Mouse (Mus musculus) megakaryocyte progenitor cell, adult 5-6 weeks (primary cell): ENCODE measurements around the gene Gm7030. TPM values are rescaled to one million over a fixed set of nuclear protein-coding genes. Genes with fewer than 3 reads are reported as not detected.
A peak's percentile ranks its signal among the peaks of the same experiment; 100 is the strongest.
"Not testable (repeated sequence)": the region's sequence is repeated elsewhere in the genome, so short reads cannot be mapped to it uniquely, and the experiment has no call there.

Source experiments
- ATAC-seq: replicated peaks from 2 replicates; pipeline ENCODE4 v1.8.0; 2016; ENCODE audit warnings: mild to moderate bottlenecking, moderate TSS enrichment, inconsistent platforms; ENCODE audit not compliant: poor library complexity
- total RNA-seq, 2 experiments: library from RNA; stranded (forward) in 1 of 2; stranded (reverse) in 1 of 2; fragments of 157-497, 149-512 nt in 1 of 2; fragments of 200-1000 nt in 1 of 2; gene quantifications; 2 replicates each; pipeline versions ENCODE4 v1.2.3 to v1.2.4; 2015 to 2017

Gm7030 gene
- total RNA-seq, 2 experiments from 2014 or later = not detected

DNA sequence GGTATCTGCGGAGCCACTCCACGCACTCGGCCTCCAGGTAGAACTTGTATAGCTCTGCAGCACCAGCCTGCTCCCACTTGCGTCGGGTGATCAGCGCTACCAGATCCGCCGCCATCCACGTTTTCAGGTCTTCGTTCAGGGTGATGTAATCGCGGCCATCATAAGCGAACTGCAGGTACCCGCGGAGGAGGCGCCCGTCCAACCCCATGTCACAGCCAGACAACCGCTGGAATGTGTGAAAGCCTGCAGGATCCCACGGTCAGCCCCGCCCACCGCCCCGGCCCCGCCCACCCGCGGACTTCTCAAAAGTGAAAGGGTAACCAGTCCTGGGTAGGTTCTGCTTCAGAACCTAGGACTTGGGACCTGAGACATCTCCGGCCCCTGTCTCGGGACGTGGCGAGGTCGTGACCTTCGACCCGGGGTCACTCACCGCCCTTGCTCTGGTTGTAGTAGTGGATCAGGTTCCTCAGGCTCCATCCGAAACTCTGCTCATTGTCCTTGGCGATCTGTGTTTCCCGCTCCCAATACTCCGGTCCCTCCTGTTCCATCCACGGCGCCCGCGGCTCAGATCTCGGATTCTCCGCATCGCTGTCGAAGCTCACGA lies 45.9 kb downstream of the Gm7030 start:
- peak; percentile 75 for ATAC-seq

DNA sequence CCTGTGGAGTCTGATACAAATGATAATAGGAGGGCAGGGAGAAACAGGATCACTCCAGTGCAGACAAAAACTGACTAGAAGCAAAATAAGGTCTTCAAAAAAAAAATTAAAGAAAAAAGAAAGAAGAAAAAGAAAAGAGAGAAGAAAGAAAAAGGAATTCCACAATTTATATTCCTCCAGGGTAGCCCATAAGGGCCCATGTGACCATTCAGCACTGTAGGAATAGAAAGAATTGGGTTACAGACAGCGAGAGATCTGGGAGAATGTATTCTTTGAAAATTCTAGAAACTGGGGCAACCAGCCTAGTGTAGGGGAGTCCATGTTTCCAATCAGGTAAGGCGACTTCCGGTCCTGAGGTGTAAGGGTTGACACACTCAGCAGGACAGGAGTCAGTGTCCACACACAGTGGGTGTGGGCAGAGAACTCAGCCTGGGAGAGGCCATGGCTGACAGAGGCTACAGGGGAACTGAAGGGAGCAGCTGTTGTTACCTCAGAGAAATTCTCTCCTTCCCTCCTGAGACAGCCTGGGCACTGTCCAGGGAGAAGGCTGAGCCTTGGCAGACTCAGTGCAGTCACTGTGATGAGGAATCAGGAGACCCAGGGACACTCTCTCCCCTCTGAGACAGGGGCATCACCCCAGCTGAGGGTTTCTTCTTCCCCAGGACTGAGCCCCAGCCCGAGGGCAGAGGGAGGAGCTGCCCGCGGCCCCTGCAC lies 46.5 kb downstream of the Gm7030 start:
- ATAC-seq = not testable (repeated sequence)

DNA sequence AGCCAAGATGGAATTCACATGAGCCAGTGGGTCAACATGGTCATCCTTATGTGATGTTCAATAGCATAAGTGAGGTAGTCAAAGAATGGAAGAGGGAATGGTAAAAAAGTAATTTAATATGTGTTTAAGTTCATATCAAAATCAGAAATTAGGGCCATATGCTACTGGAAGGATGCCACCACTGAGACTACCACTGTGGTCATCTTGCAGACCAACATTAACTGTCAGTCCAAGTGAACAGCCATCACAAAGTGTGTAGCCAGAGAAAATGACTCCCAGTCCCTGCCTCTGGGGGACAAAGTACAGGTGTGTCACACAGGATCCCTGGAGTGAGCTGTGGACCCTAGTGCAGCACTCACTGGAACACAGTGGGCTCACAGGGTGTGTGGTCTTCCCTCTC lies 47.3 kb downstream of the Gm7030 start:
- not testable (repeated sequence) for ATAC-seq

DNA sequence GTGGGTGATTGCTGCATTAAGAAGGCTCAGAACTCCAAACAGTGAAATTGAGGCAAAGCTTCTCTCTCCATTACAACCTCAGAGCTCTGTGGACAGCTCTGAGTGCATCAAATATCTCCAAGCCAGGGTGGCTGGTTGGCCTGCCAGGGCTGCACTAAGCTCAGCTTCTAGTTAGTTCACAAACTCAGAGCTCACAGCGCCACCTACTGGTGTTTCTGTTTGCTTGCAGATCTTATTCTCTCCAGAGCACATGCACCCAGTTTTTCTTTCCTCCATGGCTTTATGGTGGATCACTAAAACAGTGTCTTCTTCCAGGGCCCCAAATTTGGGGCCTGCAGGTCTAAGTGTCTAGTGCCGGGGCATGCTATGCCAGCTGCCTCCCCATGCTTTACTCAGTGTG lies 68.4 kb downstream of the Gm7030 start:
- ATAC-seq = peak; percentile 85

Other genes with a start within 250 kb of the Gm7030 start
- 100 and 110 TPM in 2 replicates for gene Dhx16, start 249.6 kb downstream of the Gm7030 start, total RNA-seq (2015)
- 78.2 and 82.0 TPM in 2 replicates for gene Dhx16, start 249.6 kb downstream of the Gm7030 start, total RNA-seq (2017)
- 38.8 and 51.8 TPM in 2 replicates for gene 2310061I04Rik, start 232.0 kb downstream of the Gm7030 start, total RNA-seq (2015)
- gene 2310061I04Rik, start 232.0 kb downstream of the Gm7030 start, total RNA-seq (2017) = 4.5 and 7.5 TPM in 2 replicates
- gene Atat1, start 219.3 kb downstream of the Gm7030 start, total RNA-seq (2015) = 6.0 and 8.8 TPM in 2 replicates
- 4.6 and 10.7 TPM in 2 replicates for gene Atat1, start 219.3 kb downstream of the Gm7030 start, total RNA-seq (2017)
- 96.2 and 142 TPM in 2 replicates for gene Mrps18b, start 213.0 kb downstream of the Gm7030 start, total RNA-seq (2015)
- 68.3 and 76.4 TPM in 2 replicates for gene Mrps18b, start 213.0 kb downstream of the Gm7030 start, total RNA-seq (2017)
- gene Ppp1r10, start 213.0 kb downstream of the Gm7030 start, total RNA-seq (2015) = 75.7 and 80.1 TPM in 2 replicates
- gene Ppp1r10, start 213.0 kb downstream of the Gm7030 start, total RNA-seq (2017) = 121 and 126 TPM in 2 replicates
- 46.1 and 50.1 TPM in 2 replicates for gene Abcf1, start 159.7 kb downstream of the Gm7030 start, total RNA-seq (2015)
- gene Abcf1, start 159.7 kb downstream of the Gm7030 start, total RNA-seq (2017) = 150 and 251 TPM in 2 replicates
- 10.0 and 12.4 TPM in 2 replicates for gene Gnl1, start 149.6 kb downstream of the Gm7030 start, total RNA-seq (2015)
- gene Gnl1, start 149.6 kb downstream of the Gm7030 start, total RNA-seq (2017) = 18.5 and 27.3 TPM in 2 replicates
- gene Prr3, start 149.2 kb downstream of the Gm7030 start, total RNA-seq (2015) = 18.5 and 20.3 TPM in 2 replicates
- 11.9 and 13.3 TPM in 2 replicates for gene Prr3, start 149.2 kb downstream of the Gm7030 start, total RNA-seq (2017)
- 2.5 and 2.7 TPM in 2 replicates for gene H2-T24, start 108.9 kb downstream of the Gm7030 start, total RNA-seq (2015)
- gene H2-T24, start 108.9 kb downstream of the Gm7030 start, total RNA-seq (2017) = 12.6 and 13.0 TPM in 2 replicates
- 57.1 and 77.2 TPM in 2 replicates for gene H2-T23, start 96.6 kb downstream of the Gm7030 start, total RNA-seq (2015)
- 65.6 and 67.5 TPM in 2 replicates for gene H2-T23, start 96.6 kb downstream of the Gm7030 start, total RNA-seq (2017)
- 31.2 and 31.9 TPM in 2 replicates for gene H2-T22, start 86.7 kb downstream of the Gm7030 start, total RNA-seq (2015)
- gene H2-T22, start 86.7 kb downstream of the Gm7030 start, total RNA-seq (2017) = 37.9 and 39.7 TPM in 2 replicates
- gene Gm6034, start 86.5 kb downstream of the Gm7030 start, total RNA-seq (2015) = not detected in 2 replicates
- gene Gm6034, start 86.5 kb downstream of the Gm7030 start, total RNA-seq (2017) = not detected in 2 replicates
- not detected in 2 replicates for gene Gm11127, start 71.1 kb downstream of the Gm7030 start, total RNA-seq (2015)
- not detected in 2 replicates for gene Gm11127, start 71.1 kb downstream of the Gm7030 start, total RNA-seq (2017)
- gene Gm19684, start 7.7 kb downstream of the Gm7030 start, total RNA-seq (2015) = 0.35 and 0.71 TPM in 2 replicates
- gene Gm19684, start 7.7 kb downstream of the Gm7030 start, total RNA-seq (2017) = not detected in 2 replicates
- not detected in 2 replicates for gene Gm8909, start 39.1 kb upstream of the Gm7030 start, total RNA-seq (2015)
- not detected in 2 replicates for gene Gm8909, start 39.1 kb upstream of the Gm7030 start, total RNA-seq (2017)
- not detected in 2 replicates for gene H2-T3, start 60.9 kb upstream of the Gm7030 start, total RNA-seq (2015)
- not detected in 2 replicates for gene H2-T3, start 60.9 kb upstream of the Gm7030 start, total RNA-seq (2017)
- gene Rpp21, start 128.6 kb upstream of the Gm7030 start, total RNA-seq (2015) = 48.6 and 56.3 TPM in 2 replicates
- 25.9 and 50.6 TPM in 2 replicates for gene Rpp21, start 128.6 kb upstream of the Gm7030 start, total RNA-seq (2017)
- gene Trim39, start 142.8 kb upstream of the Gm7030 start, total RNA-seq (2015) = 13.2 and 14.1 TPM in 2 replicates
- gene Trim39, start 142.8 kb upstream of the Gm7030 start, total RNA-seq (2017) = 15.3 and 16.3 TPM in 2 replicates
- gene H2-M10.2, start 157.1 kb upstream of the Gm7030 start, total RNA-seq (2015) = not detected in 2 replicates
- not detected in 2 replicates for gene H2-M10.2, start 157.1 kb upstream of the Gm7030 start, total RNA-seq (2017)
- not detected in 2 replicates for gene H2-M10.1, start 196.7 kb upstream of the Gm7030 start, total RNA-seq (2015)
- gene H2-M10.1, start 196.7 kb upstream of the Gm7030 start, total RNA-seq (2017) = not detected in 2 replicates
- gene H2-M10.3, start 239.0 kb upstream of the Gm7030 start, total RNA-seq (2015) = not detected in 2 replicates
- not detected in 2 replicates for gene H2-M10.3, start 239.0 kb upstream of the Gm7030 start, total RNA-seq (2017)